Mouse (Mus musculus) frontal cortex, postnatal 10 days (tissue): ENCODE results near the gene Akap5.

Source experiments
- DNase-seq, 2 experiments: peaks; one replicate each; pipeline ENCODE4 v3.0.0; 2022; ENCODE audit warnings: low spot score in 2 of 2, mixed read lengths in 1 of 2

The Akap5 gene

DNA sequence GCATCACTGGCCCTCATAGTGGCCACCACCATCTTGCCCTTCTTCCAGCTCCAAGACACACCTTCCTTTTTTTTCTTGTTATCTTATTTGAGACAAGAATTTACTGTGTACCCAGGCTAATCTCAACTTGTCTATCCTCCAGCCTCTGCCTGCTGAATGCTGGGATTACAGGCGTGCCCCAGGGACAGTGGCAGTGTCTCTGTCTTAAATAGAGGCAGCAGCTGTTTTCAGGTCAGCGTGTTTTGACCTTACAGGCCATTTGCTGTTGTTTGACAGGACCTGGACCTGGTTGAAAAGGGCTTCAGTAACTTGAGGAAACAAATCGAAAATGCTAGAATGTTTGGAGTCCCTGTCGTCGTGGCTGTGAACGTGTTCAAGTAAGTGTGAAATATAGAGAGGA lies 14.1 kb upstream of the Akap5 start:
- DNase-seq = no peak

DNA sequence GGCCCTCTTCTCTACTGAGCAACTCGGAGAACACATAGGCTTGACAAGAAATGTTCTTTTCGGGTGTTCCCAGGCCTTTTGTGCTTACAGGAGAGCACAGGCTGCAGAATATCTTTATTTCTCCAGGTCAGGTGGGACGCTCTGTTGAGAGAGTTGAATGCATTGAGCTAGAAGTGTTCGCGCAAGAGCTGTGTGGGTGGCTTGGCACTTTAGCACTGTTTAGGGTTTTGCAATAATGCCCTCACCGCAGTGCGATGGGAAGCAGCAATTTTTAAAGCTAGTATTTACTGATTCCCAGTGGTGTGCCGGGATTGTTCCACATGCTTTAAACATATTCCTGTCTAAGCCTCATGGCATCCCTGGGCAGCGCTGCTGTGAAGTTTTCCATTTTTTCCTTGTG lies 13.5 kb upstream of the Akap5 start:
- no peak for DNase-seq

DNA sequence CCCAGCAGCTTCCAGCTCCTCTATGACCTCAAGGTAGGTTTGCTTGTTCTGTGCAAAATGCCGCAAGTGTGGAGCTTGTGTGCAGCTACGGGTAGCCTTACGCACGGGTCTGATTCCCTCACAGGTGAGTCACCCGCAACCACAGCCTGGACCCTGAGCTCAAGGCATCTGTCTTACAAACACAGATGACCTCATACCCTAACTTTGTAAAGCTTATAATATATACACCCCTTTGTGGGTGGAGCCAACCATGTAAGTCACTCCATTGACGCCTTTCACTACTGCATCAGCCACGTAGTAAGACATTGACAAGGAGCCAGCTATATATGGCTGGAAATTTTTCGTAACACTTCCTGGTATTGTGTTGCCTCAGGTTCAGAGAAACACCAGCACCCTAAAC lies 12.7 kb upstream of the Akap5 start:
- DNase-seq = no peak

DNA sequence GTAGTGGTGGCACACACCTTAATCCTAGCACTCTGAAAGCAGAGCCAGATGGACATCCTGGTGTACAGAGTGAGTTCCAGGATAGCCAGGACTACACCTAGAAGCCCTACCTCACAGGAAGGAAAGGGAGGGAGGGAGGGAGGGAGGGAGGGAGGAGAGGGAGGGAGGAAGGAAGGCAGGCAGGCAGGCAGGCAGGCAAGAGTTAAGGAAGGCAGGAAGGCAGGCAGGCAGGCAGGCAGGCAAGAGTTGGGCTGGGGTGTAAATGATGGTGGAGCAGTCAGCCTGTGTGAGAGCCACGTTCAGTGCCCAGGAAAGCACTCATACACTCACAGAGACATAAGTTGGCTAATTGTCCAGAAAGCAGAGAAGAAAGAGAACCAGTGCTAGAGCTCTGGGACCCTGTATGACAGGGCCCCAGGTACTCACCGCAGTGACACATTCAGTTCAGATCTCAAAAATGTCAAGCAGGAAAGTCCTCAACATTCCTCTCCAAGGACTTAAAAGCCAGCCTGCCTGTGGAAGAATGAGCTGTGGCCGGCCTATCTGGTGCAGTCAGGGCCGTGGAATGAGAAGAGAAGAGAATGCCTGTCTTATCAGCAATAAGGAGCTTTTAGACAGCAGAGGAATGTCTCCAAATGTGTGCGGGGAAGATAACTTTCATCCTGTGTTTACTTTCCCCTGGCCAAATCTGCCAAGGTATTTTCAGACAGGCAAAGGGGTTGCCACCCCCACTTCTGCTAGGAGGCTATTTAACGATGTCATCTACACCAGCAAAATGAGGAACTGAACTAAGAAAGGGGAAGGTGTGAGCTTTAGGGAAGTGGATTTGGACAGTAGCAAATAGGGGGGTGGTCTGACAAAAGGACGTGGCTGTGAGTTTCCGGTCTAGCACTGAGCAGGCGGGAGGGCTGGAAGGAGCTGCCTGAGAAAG lies 6.1 kb upstream of the Akap5 start:
- DNase-seq = no peak

DNA sequence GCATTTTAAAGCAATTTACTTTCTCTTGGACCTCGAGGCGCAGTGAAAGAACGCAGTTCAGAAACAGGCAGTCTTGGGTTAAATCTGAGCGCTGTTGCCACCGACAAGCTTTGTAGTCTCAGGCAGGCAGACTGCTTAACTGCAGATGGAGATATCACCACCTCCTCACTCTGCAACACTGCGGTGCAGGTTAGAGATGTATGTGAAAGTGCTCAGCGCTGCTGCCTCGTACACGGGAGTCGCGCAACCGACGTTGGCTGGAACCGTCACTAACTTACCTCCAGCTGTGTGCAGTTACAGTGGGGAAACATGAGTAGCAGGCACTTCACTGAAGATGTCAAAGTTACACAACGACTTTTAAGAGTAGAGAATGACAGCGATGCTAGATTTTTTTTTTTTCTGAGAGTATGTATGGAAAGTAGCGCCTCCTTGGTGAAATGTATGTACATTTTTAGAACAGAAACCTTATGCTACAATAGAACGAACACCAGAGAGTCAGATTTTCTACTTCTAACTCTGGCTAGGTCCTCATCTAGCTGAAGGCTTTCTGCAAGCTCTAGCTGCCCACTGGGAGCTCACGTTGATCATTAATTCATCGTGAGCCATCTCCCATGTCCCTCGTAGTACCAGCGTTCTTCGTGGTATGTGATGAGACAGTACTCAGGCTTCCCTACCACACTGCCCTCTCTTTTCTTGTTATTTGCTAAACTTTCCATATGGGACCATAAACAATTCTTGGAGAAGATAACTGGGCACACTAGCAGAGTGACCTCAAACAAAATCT lies 1.9 kb downstream of the Akap5 start:
- peak in 1 of 2 experiments; percentile 40 for DNase-seq

DNA sequence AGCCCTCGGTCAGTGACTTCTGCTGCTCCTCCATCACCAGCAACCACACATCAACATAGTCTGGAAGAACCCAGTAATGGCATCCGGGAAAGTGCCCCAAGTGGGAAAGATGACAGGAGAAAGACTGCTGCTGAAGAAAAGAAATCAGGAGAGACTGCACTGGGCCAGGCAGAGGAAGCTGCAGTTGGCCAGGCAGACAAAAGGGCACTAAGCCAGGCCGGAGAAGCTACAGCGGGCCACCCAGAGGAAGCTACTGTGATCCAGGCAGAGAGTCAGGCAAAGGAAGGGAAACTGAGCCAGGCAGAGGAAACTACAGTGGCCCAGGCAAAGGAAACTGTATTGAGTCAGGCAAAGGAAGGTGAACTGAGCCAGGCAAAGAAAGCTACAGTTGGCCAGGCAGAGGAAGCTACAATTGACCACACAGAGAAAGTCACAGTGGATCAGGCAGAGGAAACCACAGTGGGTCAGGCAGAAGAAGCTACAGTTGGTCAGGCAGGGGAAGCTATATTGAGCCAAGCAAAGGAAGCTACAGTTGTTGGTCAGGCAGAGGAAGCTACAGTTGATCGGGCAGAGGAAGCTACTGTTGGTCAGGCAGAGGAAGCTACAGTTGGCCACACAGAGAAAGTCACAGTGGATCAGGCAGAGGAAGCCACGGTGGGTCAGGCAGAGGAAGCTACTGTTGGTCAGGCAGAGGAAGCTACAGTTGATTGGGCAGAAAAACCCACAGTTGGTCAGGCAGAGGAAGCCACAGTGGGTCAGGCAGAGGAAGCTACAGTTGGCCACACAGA lies 4.1 kb downstream of the Akap5 start:
- DNase-seq = no peak

DNA sequence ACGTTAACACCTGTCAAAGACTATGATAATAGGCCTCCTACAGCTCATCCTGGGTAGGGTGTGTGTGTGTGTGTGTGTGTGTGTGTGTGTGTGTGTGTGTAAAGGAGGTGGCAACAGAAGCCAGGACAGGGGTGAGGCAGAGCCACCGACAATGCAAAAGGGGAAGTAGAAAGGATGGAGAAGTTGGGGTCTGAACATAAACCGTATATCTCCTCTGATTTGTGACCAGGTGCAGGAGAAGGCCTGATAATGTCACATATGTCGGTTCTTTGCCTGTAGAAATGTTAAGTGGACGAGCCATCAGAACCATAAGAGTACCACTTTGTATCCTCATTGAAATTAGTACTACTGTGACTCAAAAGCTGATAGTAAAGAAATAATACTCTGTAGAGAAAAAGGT lies 9.0 kb downstream of the Akap5 start:
- no peak for DNase-seq

DNA sequence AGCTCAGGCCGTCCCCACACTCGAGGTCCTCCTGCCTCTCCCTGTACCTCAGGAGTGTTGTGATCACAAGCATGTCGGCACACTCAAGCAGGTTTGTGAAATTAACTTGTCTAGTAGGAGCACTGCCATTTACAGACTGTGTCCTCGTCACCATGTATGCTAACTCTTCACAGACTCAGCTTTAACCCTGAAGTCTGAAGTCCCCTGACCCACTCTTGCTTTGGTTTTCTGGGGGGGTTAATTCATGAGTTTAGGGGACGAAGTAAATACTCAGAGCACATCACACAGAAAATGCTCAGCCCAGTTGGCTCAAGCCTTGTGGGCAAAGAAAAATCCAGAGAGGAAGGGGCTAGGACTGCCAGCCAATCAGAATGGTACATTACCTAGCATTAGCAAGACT lies 10.9 kb downstream of the Akap5 start:
- DNase-seq = no peak

DNA sequence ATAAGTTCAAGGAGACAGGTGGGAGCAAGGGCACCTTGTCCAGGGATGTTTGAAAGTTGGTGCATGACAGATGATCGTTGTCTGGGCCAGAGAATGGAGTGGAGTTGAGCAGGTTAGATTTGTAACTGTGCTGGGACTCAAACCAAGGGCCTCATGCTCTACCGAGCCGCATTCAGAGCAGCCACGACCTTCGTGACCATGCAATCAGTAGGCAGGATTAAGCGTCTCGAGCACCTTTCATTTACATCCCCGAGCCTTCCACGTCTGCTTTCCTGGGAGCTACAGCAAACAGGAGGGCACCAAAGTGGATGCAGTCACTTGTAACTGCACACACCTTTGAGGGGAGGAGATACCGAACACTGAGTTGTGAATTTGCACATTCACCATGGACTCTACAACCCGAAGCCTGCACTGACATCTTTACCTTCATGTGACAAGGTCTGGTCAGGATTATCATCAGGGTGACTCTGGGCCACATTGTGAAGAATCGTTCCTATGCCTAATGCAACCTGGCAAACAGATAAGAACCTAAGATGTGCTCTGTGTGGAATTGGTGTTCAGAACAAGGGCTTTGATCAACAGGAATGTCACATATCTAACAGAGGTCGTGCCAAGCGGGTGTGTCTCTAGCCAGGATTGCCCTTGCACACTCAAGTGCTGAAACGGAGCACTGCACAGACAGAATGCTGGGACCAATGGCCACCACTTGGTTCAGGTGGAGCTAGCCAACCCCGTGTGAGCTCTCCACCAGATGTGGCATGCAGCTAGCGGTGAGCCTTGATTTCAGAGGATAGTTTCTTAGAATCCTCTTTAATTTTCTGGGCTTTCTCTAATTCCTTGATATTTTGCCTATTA lies 11.6 kb downstream of the Akap5 start:
- no peak for DNase-seq

DNA sequence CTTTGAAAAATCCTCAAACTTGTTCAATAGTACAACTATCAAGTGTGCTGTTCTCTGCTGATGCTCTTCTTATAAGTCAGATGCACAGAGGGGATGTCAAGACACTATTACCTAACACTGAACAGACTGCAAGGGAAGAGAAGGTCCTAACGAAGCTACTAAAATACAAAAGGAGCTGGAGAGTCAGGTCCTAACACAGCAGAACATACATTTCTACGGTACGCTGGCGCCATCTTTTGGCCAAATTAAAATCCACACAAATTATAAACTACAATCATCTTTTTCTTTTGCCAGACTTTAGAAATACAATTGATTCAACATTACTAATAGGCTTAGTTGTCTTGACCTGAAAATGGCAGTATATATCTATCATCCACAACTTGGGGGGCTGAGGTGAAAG lies 16.4 kb downstream of the Akap5 start:
- DNase-seq = peak in 1 of 2 experiments; percentile 43

DNA sequence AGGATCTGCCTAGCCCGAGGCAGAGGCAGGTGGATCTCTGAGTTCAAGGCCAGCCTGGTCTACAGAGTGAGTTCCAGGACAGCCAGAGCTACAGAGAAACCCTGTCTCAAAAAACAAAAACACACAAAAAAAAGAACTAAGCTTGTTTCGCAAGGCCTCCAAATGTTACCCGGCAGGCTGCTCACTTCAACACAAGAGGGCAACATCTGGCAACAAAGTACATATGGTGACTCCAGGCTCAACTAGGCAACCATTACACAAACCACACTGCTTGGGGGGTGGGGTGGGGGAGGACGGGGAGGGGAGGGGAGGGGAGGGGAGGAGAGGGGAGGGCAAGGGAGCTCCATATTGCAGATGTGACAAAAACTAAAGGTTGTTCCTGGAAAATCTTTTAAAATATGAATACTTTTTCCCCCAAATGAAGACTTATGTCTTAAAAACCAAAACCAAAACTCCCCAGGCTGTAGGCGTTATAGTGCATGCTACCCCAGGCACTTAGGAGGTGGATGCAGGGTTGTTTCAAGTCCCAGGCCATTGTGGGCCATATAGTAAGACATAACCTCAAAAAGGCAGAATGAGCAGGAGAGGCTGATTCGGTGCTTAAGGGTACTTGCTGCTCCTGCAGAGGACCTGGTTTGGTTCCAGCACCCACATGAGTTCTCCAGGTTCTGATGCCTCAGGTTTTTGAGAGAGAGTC lies 21.2 kb downstream of the Akap5 start:
- DNase-seq = no peak

DNA sequence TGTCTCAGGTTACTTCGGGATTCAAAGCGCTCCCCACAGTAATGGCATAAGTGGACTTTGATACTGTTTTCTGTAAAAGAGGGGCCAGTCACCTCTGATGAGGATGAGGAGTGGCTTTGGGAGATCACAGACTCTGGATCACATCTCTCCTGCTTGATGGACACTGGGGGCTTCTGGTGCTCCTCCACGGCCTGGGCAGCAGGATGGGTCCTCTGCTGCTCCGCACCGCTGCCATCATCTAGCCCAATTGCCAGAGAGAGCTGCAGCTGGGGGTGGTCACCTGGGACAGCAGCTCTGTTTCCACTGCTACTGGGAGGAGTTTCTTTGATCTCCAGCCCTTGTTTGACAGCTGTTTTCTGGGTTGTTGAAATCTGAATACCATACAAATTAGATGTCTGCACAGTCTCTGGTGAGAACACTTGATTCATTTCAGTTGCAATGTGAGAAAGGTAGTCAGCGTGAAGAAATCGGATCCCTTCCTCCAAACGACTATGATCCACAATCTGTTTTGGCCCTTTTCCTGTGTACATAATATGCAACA lies 25.1 kb downstream of the Akap5 start:
- no peak for DNase-seq

DNA sequence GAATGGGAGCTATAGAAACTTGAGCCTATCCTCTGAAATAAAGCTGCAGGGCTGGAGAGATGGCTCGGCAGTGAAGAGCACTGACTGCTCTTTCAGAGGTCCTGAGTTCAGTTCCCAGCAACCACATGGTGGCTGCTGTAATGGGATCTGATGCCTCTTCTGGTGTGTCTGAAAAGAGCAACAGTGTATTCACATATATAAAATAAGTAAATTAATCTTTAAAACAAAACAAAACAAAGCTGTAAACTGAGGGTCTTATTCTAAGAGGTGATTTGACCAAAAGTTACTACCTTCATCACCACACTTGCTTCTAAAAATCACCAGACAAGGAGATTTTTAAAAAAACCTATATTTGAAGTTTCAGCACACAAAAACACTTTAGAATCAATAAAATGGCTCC lies 36.2 kb downstream of the Akap5 start:
- DNase-seq = no peak

DNA sequence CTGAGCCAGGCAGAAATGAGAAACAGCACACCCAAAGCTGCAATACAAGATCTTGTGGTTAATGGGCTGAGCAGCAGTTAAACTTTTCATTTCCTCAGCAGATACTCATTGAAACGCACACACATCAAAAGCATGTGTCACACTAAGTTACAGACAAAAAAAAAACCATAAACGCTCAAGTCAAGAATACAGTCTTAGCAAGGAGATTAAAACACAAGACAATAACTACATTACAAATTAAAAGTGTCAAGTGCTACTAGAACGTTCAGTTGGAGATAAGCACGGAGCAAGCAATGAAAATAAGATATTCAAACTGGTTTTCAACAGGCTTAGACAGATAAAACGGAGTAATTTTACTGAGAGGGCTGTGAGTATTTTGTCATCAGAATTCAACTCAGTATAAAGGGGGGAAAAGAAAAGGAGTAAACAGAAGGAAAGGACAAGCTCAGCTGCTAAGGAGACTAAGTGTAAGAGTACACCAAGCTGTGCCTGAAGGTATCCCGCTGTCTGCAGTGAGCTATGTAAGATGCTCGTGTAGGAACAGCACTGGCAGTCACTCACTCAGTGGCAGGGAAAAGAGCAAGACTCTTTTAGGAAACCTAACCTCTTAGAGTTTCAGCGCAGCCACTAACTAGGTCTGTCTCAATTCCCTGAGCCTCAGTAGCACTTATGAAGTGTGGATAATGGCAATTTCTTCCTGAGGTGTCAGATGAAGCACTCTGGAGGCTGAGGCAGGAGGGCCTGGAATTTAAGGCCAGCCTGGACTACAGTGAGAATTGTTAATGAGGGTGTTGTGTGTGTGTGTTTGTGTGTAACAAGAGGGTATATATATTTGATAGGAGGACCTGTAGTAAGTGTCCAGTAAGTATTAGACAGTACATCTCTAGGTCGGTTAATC lies 37.0 kb downstream of the Akap5 start:
- DNase-seq = no peak

DNA sequence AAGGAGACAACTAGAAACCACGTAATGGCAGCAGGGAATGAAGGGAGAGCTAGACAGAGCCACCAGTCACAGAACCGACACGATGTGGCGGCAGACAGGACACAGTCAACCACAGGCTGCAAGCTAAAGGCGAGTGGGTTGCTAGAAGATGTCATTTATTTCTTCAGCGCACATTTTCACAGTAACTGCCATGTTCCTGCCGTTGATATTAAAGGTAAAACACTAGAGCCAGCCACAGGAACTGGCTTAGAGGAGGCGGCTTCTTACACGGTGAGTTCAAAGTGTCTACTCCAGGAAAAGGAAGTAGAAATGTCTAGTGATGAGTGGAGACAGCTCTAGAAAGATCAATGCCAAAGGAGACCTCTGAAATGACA lies 37.6 kb downstream of the Akap5 start:
- no peak for DNase-seq

DNA sequence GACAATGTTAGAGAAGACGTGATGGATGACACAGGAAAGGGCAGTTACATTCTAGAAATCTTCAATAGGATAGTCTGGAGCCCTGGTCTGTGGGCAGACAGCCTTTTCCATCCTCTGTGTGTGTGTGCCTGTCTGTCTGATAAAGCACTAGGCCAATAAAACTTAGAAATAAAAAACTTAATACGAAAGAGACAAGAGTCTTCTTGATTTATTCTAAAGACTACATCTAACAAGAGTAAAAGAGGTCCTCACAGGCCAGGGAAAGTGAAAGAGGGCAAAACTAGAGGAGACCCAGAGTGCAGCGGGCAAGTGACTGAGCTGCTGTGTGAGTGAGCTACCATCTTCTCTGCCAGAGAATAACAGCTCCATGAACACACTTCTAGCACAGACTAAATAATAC lies 41.6 kb downstream of the Akap5 start:
- no peak for DNase-seq

DNA sequence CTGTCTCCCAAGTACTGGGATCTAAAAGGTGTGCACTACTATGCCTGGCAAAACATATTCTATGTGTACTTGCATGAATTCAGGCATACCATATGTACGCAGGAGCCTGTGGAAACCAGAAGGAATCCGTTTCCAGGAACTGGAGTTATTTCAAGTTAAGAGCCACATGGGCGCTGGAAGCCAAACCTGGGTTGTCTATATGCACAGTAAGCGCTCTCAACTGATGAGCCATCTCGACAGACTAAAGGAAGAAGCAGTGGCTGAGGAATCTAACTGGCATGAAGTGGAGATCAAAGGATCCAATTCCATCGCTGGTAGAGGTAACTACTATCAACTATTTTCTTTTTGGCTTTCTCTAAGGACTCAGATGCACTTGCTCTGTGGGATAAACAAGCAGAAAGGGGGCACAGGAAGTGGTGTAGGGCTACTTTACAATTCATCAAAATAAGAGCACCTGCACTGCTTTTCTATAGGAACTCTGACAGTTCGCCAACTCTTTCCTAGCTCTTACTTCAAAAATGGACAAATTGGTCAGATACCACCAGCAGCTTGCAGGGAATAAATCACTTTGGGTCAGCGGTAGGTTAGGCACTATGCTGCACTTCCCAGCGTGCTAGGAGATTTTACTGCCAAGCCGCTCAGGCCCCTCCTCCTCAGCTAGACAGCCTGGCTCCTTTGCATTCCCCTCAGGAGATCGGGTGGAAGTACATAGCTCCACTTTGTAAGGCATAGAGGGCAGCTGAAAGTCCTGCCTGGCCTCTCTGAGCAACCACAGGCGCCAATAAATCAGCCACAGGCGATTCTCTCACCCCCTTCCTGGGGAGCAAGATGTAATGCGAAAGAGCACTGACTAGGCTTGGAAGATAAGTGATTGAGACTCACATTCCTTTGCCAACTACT lies 42.7 kb downstream of the Akap5 start:
- DNase-seq = no peak

DNA sequence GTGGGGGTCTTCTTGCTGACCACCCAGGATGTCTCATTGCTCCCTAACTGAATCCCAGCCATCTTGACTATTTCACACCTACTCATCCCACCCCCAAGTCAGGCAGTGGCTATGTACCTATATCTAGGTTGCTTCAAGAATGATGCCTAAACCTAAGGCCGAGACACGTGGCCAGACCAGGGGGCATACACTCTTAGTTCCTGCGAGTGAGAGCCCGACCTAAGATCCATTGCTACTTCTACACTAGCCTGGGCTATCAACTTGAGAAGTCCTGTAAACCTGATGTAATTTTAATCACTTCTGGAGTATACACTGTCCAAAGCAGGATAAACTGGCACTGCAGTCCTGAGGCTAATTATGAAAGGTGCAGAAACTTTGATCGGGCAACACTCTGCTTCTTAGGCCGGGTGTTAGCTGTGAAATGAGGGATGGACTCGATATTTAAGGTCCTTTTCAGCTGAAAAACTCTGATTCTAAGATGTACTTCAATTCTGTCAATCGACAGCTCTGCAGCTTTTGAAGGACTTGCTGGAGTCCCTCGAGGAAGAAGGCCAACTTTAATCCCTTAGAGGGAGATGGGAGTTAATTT lies 43.6 kb downstream of the Akap5 start:
- no peak for DNase-seq
